Mouse (Mus musculus) T-cell, adult 2 months (primary cell): ENCODE measurements around the gene Ahnak.
"Not testable (repeated sequence)": the region's sequence is repeated elsewhere in the genome, so short reads cannot be mapped to it uniquely, and the experiment has no call there.

Source experiments
- DNase-seq: peaks from one replicate; pipeline ENCODE4 v3.0.0; 2022; ENCODE audit warnings: low spot score

Gene Ahnak

GRCm38 (mm10) chr19:9065621-9066561 is 76.8 kb downstream of the Ahnak start:
- DNase-seq, result peak; percentile 53

- peak; percentile 28 for DNase-seq
Observed at GRCm38 (mm10) chr19:9067292-9067691, 78.2 kb downstream of the Ahnak start.

- DNase-seq, result no peak
Observed at GRCm38 (mm10) chr19:9069687-9070307, 80.7 kb downstream of the Ahnak start.

GRCm38 (mm10) chr19:9070316-9070715 is 81.2 kb downstream of the Ahnak start:
- no peak for DNase-seq

- no peak for DNase-seq
Observed at GRCm38 (mm10) chr19:9071456-9072156, 82.5 kb downstream of the Ahnak start.

- no peak for DNase-seq
Observed at GRCm38 (mm10) chr19:9072157-9072530, 83.1 kb downstream of the Ahnak start.

- no peak for DNase-seq
Observed at GRCm38 (mm10) chr19:9073776-9074411, 84.8 kb downstream of the Ahnak start.

- DNase-seq, result no peak
Observed at GRCm38 (mm10) chr19:9074424-9074823, 85.3 kb downstream of the Ahnak start.

- DNase-seq, result no peak
Observed at GRCm38 (mm10) chr19:9075558-9075957, 86.5 kb downstream of the Ahnak start.

GRCm38 (mm10) chr19:9076035-9076434 is 87.0 kb downstream of the Ahnak start:
- DNase-seq, result no peak

- DNase-seq, result no peak
Observed at GRCm38 (mm10) chr19:9076982-9077660, 88.0 kb downstream of the Ahnak start.

GRCm38 (mm10) chr19:9079916-9080315 is 90.8 kb downstream of the Ahnak start:
- no peak for DNase-seq

GRCm38 (mm10) chr19:9081311-9082190 is 92.5 kb downstream of the Ahnak start:
- DNase-seq, result no peak

- DNase-seq, result peak; percentile 87
Observed at GRCm38 (mm10) chr19:9082191-9083009, 93.3 kb downstream of the Ahnak start.

GRCm38 (mm10) chr19:9083010-9083355 is 93.9 kb downstream of the Ahnak start:
- DNase-seq, result no peak

GRCm38 (mm10) chr19:9083892-9084291 is 94.8 kb downstream of the Ahnak start:
- not testable (repeated sequence) for DNase-seq

GRCm38 (mm10) chr19:9087821-9088220 is 98.7 kb downstream of the Ahnak start, which contains the start of gene Scgb1a1:
Scgb1a1 (minus strand) TSS chr19:9087958.
- DNase-seq, result no peak

- no peak for DNase-seq
Observed at GRCm38 (mm10) chr19:9090191-9090590, 101.1 kb downstream of the Ahnak start.

GRCm38 (mm10) chr19:9090709-9091108 is 101.6 kb downstream of the Ahnak start:
- DNase-seq, result no peak

- no peak for DNase-seq
Observed at GRCm38 (mm10) chr19:9095111-9095510, 106.0 kb downstream of the Ahnak start.
